Mouse (Mus musculus): ENCODE measurements around the gene Nemf. TPM values are rescaled to one million over a fixed set of nuclear protein-coding genes. Genes with fewer than 3 reads are reported as not detected.

Nemf gene
- polyA plus RNA-seq, 1 experiment from 2014 or later, result 91.1 TPM

- peaks cover 53% of the 10 kb centered on the region for H3K36me3 ChIP-seq
- 91% methylated on average over 1 of the region's 1 CpGs for WGBS
- no peaks in the 10 kb centered on the region for H3K9me3 ChIP-seq (replicated peaks)
- no peaks in the 10 kb centered on the region for H3K27me3 ChIP-seq (replicated peaks)
- peaks cover 11% of the 10 kb centered on the region for H3K4me1 ChIP-seq
- no peak overlapping the region for H3K27ac ChIP-seq (replicated peaks)
- H3K4me2 ChIP-seq, result no peak overlapping the region
- no peak overlapping the region for H3K4me3 ChIP-seq (replicated peaks)
- no peak for ATAC-seq (ENCODE audit: low FRiP score)
- H3K9ac ChIP-seq (replicated peaks), result no peak overlapping the region
Observed at GRCm38 (mm10) chr12:69351685-69352084, 5.3 kb downstream of the Nemf start.

GRCm38 (mm10) chr12:69349928-69350327, 7.0 kb downstream of the Nemf start:
- WGBS, result 90% methylated on average over 2 of the region's 2 CpGs
- Histone ChIP-seq H3K9me3 (replicated peaks) (no peaks in the 10 kb centered on the region), H3K4me2 (no peak overlapping the region), H3K27ac (replicated peaks) (no peak overlapping the region), H3K9ac (replicated peaks) (no peak overlapping the region), H3K4me1 (no peaks in the 10 kb centered on the region), H3K4me3 (replicated peaks) (no peak overlapping the region), H3K36me3 (peaks cover 64% of the 10 kb centered on the region), H3K27me3 (replicated peaks) (no peaks in the 10 kb centered on the region)
- no peak for ATAC-seq (ENCODE audit: low FRiP score)

- Histone ChIP-seq H3K36me3 (peaks cover 56% of the 10 kb centered on the region), H3K4me3 (replicated peaks) (no peak overlapping the region), H3K4me2 (no peak overlapping the region), H3K9ac (replicated peaks) (no peak overlapping the region), H3K9me3 (replicated peaks) (no peaks in the 10 kb centered on the region), H3K27ac (replicated peaks) (no peak overlapping the region), H3K27me3 (replicated peaks) (no peaks in the 10 kb centered on the region), H3K4me1 (no peaks in the 10 kb centered on the region)
- no peak for ATAC-seq (ENCODE audit: low FRiP score)
- 90% methylated on average over 2 of the region's 2 CpGs for WGBS
Observed at GRCm38 (mm10) chr12:69333547-69333946, 23.4 kb downstream of the Nemf start.

- no peak for ATAC-seq (ENCODE audit: low FRiP score)
- Histone ChIP-seq H3K4me2 (no peak overlapping the region), H3K27ac (replicated peaks) (no peak overlapping the region), H3K36me3 (peaks cover 54% of the 10 kb centered on the region), H3K9me3 (replicated peaks) (no peaks in the 10 kb centered on the region), H3K9ac (replicated peaks) (no peak overlapping the region), H3K4me1 (no peaks in the 10 kb centered on the region), H3K4me3 (replicated peaks) (no peak overlapping the region), H3K27me3 (replicated peaks) (no peaks in the 10 kb centered on the region)
- 91% methylated on average over 1 of the region's 1 CpGs for WGBS
Observed at GRCm38 (mm10) chr12:69332147-69332546, 24.8 kb downstream of the Nemf start.

GRCm38 (mm10) chr12:69331187-69331586, 25.8 kb downstream of the Nemf start:
- H3K4me3 ChIP-seq (replicated peaks), result no peak overlapping the region
- no peaks in the 10 kb centered on the region for H3K9me3 ChIP-seq (replicated peaks)
- no peaks in the 10 kb centered on the region for H3K4me1 ChIP-seq
- H3K36me3 ChIP-seq, result peaks cover 51% of the 10 kb centered on the region
- ATAC-seq (ENCODE audit: low FRiP score), result no peak
- no peaks in the 10 kb centered on the region for H3K27me3 ChIP-seq (replicated peaks)
- no peak overlapping the region for H3K9ac ChIP-seq (replicated peaks)
- H3K4me2 ChIP-seq, result no peak overlapping the region
- WGBS, result 91% methylated on average over 3 of the region's 3 CpGs
- no peak overlapping the region for H3K27ac ChIP-seq (replicated peaks)

- no peak for ATAC-seq (ENCODE audit: low FRiP score)
- no peaks in the 10 kb centered on the region for H3K27me3 ChIP-seq (replicated peaks)
- H3K36me3 ChIP-seq, result peaks cover 66% of the 10 kb centered on the region
- H3K4me1 ChIP-seq, result no peaks in the 10 kb centered on the region
- H3K27ac ChIP-seq (replicated peaks), result no peak overlapping the region
- H3K4me2 ChIP-seq, result no peak overlapping the region
- H3K4me3 ChIP-seq (replicated peaks), result no peak overlapping the region
- no peak overlapping the region for H3K9ac ChIP-seq (replicated peaks)
- H3K9me3 ChIP-seq (replicated peaks), result no peaks in the 10 kb centered on the region
Observed at GRCm38 (mm10) chr12:69318431-69318830, 38.5 kb downstream of the Nemf start.

GRCm38 (mm10) chr12:69309659-69310058, 47.3 kb downstream of the Nemf start:
- Histone ChIP-seq H3K4me1 (no peaks in the 10 kb centered on the region), H3K36me3 (peaks cover 83% of the 10 kb centered on the region), H3K4me3 (replicated peaks) (no peak overlapping the region), H3K9me3 (replicated peaks) (no peaks in the 10 kb centered on the region), H3K27me3 (replicated peaks) (no peaks in the 10 kb centered on the region), H3K27ac (replicated peaks) (no peak overlapping the region), H3K4me2 (no peak overlapping the region), H3K9ac (replicated peaks) (no peak overlapping the region)
- ATAC-seq (ENCODE audit: low FRiP score), result no peak
- WGBS, result 100% methylated on average over 4 of the region's 4 CpGs

GRCm38 (mm10) chr12:69306333-69306732, 50.6 kb downstream of the Nemf start:
- H3K27me3 ChIP-seq (replicated peaks), result no peaks in the 10 kb centered on the region
- H3K36me3 ChIP-seq, result peaks cover 92% of the 10 kb centered on the region
- no peak for ATAC-seq (ENCODE audit: low FRiP score)
- WGBS, result 90% methylated on average over 7 of the region's 7 CpGs
- H3K4me2 ChIP-seq, result no peak overlapping the region
- no peaks in the 10 kb centered on the region for H3K4me1 ChIP-seq
- H3K4me3 ChIP-seq (replicated peaks), result no peak overlapping the region
- H3K27ac ChIP-seq (replicated peaks), result no peak overlapping the region
- no peak overlapping the region for H3K9ac ChIP-seq (replicated peaks)
- H3K9me3 ChIP-seq (replicated peaks), result no peaks in the 10 kb centered on the region

GRCm38 (mm10) chr12:69304051-69304450, 52.9 kb downstream of the Nemf start:
- H3K4me1 ChIP-seq, result peaks cover 6% of the 10 kb centered on the region
- no peak for ATAC-seq (ENCODE audit: low FRiP score)
- H3K4me3 ChIP-seq (replicated peaks), result no peak overlapping the region
- no peaks in the 10 kb centered on the region for H3K27me3 ChIP-seq (replicated peaks)
- H3K27ac ChIP-seq (replicated peaks), result no peak overlapping the region
- no peak overlapping the region for H3K9ac ChIP-seq (replicated peaks)
- H3K36me3 ChIP-seq, result peaks cover 80% of the 10 kb centered on the region
- H3K4me2 ChIP-seq, result no peak overlapping the region
- no peaks in the 10 kb centered on the region for H3K9me3 ChIP-seq (replicated peaks)
- WGBS, result 95% methylated on average over 2 of the region's 2 CpGs

GRCm38 (mm10) chr12:69302171-69302570, 54.8 kb downstream of the Nemf start:
- ATAC-seq (ENCODE audit: low FRiP score), result no peak
- H3K27me3 ChIP-seq (replicated peaks), result no peaks in the 10 kb centered on the region

GRCm38 (mm10) chr12:69300391-69300790, 56.6 kb downstream of the Nemf start:
- no peak for ATAC-seq (ENCODE audit: low FRiP score)
- 97% methylated on average over 2 of the region's 2 CpGs for WGBS

More at GRCm38 (mm10) chr12:69302171-69302570, 54.8 kb downstream of the Nemf start:
- Histone ChIP-seq H3K4me1 (peaks cover 21% of the 10 kb centered on the region), H3K36me3 (peaks cover 61% of the 10 kb centered on the region), H3K4me3 (replicated peaks) (no peak overlapping the region), H3K9ac (replicated peaks) (no peak overlapping the region), H3K4me2 (no peak overlapping the region), H3K9me3 (replicated peaks) (no peaks in the 10 kb centered on the region), H3K27ac (replicated peaks) (no peak overlapping the region)
- 96% methylated on average over 12 of the region's 12 CpGs for whole genome bisulfite sequencing

GRCm38 (mm10) chr12:69299831-69300230, 57.1 kb downstream of the Nemf start:
- no peak overlapping the region for H3K27ac ChIP-seq (replicated peaks)
- peaks cover 28% of the 10 kb centered on the region for H3K4me1 ChIP-seq
- no peak overlapping the region for H3K4me2 ChIP-seq
- no peaks in the 10 kb centered on the region for H3K9me3 ChIP-seq (replicated peaks)
- H3K4me3 ChIP-seq (replicated peaks), result no peak overlapping the region
- no peak for ATAC-seq (ENCODE audit: low FRiP score)
- peaks cover 39% of the 10 kb centered on the region for H3K36me3 ChIP-seq
- H3K27me3 ChIP-seq (replicated peaks), result no peaks in the 10 kb centered on the region
- no peak overlapping the region for H3K9ac ChIP-seq (replicated peaks)
- WGBS, result 94% methylated on average over 3 of the region's 3 CpGs

More at GRCm38 (mm10) chr12:69300391-69300790, 56.6 kb downstream of the Nemf start:
- Histone ChIP-seq H3K27ac (replicated peaks) (no peak overlapping the region), H3K36me3 (peaks cover 45% of the 10 kb centered on the region), H3K27me3 (replicated peaks) (no peaks in the 10 kb centered on the region), H3K9me3 (replicated peaks) (no peaks in the 10 kb centered on the region), H3K9ac (replicated peaks) (no peak overlapping the region), H3K4me1 (peaks cover 28% of the 10 kb centered on the region), H3K4me2 (no peak overlapping the region), H3K4me3 (replicated peaks) (no peak overlapping the region)

GRCm38 (mm10) chr12:69299231-69299630, 57.7 kb downstream of the Nemf start:
- Histone ChIP-seq H3K4me1 (peaks cover 28% of the 10 kb centered on the region), H3K4me3 (replicated peaks) (0 out of 2 replicates have a peak overlapping the region, but pooled peaks have one; percentile 92), H3K9me3 (replicated peaks) (no peaks in the 10 kb centered on the region), H3K9ac (replicated peaks) (0 out of 2 replicates have a peak overlapping the region, but pooled peaks have one; percentile 14), H3K27me3 (replicated peaks) (no peaks in the 10 kb centered on the region), H3K27ac (replicated peaks) (no peak overlapping the region), H3K36me3 (peaks cover 36% of the 10 kb centered on the region), H3K4me2 (peak overlapping the region; percentile 71)
- 68% methylated on average over 12 of the region's 12 CpGs for WGBS
- ATAC-seq (ENCODE audit: low FRiP score), result no peak

Measured in neural tube, embryonic 15.5 days (tissue).